Mouse (Mus musculus): ENCODE measurements at regions not wholly inside any gene's neighbourhood (a gene's known extent, or its start where the extent isn't known, plus 50 kb on each side); places are given as distances from the start of the nearest gene placed in this dataset.

DNA sequence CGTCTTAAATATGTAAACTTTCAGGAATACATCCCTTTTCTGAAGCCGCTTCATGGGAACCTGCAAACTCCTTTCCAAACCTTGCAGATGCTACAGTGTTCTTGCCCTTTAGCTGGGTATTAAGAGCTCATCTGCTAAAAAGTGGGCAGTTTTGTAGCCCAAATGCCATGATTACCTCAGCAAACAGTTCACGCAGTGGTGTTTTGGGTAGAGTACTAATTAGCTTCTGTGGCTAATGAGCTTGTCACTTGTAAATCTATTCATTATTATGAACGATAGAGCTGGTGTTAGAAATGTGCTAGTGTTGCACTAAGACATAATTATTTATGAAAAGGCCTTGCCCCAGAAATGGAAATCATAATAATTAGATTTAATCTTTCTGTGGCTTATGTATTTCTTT is 506.1 kb upstream of the Ccng1 start:
- no peak for DNase-seq

DNA sequence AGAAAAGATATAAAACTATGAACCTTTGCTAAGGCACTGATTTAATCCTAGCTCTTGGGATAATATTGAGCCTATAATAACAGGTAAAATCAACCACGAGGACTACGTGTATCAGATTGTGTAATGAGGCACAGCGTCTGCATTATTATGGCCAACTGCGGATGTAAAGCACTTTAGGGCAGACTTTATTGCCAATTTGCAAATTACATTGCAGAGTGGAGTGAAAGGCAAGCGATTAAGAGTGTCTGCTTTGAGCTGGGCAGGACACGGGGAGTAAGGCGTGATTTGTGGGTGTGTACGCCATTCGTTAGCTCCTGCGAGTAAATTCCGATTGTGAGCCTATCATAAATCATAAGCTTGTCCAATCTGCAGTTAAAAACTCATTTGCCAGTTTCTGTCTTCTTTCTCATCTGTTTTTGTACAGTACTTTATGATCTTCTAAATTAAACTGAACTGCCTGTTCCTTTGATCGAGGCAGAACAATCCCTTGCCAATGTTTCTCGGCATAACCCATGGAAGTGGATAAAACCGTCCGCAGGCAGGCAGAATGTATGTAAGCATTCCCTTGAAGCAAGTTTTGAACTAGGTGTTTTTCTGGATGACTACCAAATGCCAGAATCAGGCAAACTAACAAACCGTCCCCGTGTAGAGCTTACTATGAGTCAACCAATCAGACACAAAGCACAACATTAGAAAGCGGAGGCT is 505.0 kb upstream of the Ccng1 start:
- DNase-seq = no peak

DNA sequence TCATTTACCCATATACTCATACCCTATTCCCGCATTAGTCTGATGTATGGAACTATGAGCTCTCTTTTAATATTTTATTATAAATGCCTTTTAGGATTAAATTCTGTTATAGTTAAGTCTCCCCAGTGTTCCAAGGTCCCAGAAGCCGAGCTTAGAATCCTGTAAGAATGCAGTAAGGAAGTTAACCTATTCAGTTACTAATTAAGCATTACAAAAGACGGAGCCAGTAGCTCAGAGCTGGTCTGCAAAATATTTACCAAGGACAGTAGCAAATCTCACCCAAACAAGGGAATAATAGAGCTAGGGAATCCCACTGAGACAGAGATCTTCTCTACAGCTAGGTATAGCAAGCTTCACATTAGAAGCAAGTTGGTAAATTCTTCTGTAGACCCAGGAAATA is 459.4 kb upstream of the Ccng1 start:
- peak in 1 of 2 experiments; percentile 13 for DNase-seq

DNA sequence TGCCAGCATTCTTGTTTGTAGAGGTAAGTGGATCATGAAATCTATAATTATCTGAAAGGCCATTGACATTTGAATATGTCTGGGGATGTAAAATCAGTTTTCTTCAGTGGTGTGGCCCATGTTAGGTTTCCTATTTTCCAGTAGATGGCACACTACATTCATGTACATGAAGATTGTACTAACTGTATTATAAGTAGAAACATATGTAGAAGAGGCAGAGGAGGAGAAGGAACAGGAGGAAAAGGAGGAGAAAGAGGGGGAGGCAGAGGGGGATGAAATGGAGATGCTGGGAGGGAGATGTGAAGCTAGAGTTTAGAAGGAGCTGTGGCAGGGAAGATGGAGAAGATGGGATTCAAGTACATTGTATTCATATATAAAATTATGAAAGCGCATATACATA is 447.1 kb upstream of the Ccng1 start:
- no peak for DNase-seq

DNA sequence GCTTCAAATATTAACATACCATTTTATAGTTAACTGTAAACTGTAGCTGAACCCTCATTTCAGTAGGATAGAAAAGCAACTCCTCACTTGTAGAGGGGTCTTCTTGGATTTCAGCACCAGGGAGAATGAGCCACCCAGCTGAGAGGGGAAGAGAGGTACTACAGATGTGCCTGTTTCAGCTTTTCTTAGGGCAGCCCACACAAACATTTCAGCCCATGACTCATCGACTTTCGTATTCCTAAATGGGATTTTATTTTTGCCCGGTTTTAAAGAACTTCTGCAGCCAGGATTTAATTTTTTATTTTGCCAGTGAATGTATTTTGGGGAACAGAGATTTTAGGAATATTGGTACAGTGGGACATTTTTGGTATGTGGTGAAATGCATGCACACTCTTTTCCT is 438.9 kb upstream of the Ccng1 start:
- DNase-seq = no peak

DNA sequence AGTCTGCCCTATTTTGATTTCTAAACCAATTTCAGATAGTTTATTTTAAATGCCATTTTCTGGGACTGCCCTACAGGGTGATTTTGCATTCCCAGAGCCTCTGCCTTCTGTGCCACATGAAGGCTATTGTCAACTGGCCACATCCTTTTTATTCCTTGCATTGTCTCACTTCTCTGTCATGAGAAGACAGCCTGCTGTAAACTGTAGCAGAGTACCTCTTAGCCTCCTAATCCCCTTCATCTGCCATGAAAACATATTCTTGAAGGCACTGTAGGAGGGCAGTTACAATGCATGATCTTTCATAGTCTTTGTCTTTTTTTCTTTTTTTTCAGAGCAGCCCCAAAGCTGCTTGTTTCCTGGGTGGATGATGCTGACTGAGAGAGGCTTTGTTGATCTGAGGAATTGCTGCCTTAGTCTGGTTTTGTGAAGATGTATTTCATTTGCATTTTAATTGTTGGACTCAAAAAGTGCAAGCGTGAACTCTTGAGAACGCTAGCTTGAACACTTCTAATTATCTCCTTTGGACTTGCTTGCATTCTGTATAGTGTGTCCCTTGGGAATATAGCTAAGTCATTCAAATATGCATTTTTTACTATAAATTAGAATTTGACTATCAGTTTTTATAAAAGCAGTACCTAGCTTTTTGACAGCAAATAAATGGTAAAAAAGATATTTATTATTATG is 405.5 kb upstream of the Ccng1 start:
- no peak for DNase-seq

DNA sequence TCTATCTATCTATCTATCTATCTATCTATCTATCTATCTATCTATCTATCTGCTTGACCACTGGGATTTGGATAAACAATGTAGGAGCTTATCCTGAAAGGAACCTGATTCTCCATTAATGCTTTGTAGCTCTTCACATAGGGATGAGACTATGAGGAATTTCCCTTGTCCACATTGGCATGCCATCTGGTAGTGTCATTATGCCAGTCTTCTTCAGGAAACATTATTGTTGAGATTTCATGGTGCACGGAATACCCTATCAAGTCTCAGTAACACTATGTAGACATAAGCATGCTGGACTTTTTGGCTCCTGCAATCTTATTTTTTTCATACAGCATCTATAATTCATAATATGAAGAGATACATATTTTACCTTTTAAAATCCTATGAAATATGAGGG is 404.8 kb upstream of the Ccng1 start:
- no peak for DNase-seq

DNA sequence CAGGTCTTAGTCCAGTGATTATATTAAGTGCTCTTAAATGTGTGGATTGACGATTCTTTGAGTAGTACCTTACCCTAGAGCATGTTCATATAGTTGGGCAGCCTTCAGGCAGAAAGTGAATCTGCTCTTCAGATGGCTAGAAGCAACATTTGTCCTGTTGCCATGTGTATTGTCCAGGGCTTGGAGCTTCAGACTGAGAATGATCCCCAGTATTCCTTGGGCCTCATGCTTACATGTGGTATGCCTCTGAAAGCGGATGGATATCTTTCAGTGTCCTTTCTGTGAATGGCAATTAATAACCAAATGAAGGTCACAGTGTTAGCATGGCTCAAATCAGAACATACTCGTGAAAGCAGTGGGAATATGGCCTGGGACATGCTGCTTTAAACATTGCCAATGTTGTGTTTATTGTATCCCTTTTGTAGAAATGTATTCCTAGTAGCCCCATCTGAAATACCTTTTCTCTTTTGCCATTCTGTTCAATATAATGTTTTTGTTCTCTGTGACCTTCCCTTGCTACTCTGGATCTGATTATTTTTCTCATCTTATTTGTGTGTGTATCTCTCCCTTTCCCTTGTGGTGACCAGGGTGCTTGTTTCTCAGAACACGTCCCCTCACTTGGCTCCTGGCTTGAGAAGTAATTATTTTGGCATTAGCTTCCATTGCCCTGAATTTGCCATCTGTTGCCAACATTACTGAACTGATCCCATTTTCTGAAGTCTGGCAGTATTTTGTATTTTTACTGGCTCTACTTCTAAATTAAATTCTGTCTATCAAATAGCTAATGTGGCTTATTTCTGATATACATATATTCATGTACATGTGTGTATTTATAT is 403.9 kb upstream of the Ccng1 start:
- DNase-seq = no peak

DNA sequence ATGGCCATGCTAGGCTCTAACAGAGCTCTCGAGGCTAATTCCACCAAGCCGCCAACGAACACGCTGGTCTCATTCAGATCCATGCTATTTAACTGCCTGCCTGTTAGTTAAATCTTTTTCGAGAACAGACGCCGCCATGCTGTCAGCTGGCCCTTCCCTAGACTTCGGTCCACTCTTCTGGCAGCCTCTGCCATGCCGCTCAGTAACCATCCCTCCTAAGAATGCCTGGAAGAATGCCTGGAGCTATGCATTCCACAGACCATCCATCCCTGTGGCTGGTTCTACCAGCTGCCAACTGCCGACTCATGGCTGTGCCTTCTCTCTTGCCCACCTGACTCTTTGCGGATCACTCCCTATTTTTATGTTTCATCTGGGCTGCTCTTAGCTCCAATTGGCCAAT is 402.2 kb upstream of the Ccng1 start:
- no peak for DNase-seq

Measured in kidney, postnatal 36 days (tissue).